Mouse (Mus musculus): Measurements from ENCODE around the gene Slc12a3. TPM values are rescaled to one million over a fixed set of nuclear protein-coding genes. Genes with fewer than 3 reads are reported as not detected.
A peak's percentile ranks its signal among the peaks of the same experiment; 100 is the strongest.

Gene Slc12a3
- polyA plus RNA-seq, 1 experiment from 2014 or later = 0.07 TPM

DNA sequence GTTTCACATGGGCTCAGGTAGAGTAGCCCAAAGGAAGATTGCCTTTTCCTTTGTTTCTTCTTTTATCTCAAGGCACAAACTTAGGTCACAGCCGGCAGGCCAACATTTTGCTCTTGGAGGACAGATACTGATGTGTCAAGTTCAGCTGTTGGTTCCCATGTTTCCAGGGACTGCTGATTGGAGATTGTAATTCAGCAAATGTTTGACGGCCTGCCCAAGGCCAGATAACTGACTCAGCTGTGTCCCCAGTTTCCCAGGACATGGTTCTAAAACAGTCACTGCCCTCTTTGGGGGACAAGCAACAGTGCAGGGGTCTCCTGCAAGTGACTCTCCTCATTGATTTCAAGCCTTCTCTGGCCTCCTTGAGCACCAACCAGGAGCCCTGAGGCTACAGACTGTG is 9.0 kb upstream of the Slc12a3 start:
- 93% methylated on average over 2 of the region's 2 CpGs for WGBS
- peaks cover 53% of the 10 kb centered on the region for H3K36me3 ChIP-seq (ENCODE audit: control insufficient read depth, insufficient read depth, low read length)

GRCm38 (mm10) chr8:94322083-94322482 is 6.9 kb upstream of the Slc12a3 start:
- no peaks in the 10 kb centered on the region for H3K9me3 ChIP-seq (ENCODE audit: control insufficient read depth, low read length)
- H3K4me1 ChIP-seq (ENCODE audit: control insufficient read depth, insufficient read depth, low read length) = no peaks in the 10 kb centered on the region
- no peak overlapping the region for H3K4me3 ChIP-seq (replicated peaks; ENCODE audit: low read depth, low read length)
- DNase-seq (no peak), ATAC-seq (ENCODE audit: low FRiP score, low TSS enrichment) (no peak)
- no peak overlapping the region for H3K27ac ChIP-seq (replicated peaks; ENCODE audit: low read depth, low read length)
- no peak overlapping the region for H3K4me2 ChIP-seq (ENCODE audit: low read length)
- WGBS = 51% methylated on average over 4 of the region's 4 CpGs
- no peak overlapping the region for H3K9ac ChIP-seq (replicated peaks; ENCODE audit: low read length)
- peaks cover 39% of the 10 kb centered on the region for H3K36me3 ChIP-seq (ENCODE audit: control insufficient read depth, insufficient read depth, low read length)
- H3K27me3 ChIP-seq (ENCODE audit: control insufficient read depth, insufficient read depth, low read length) = no peaks in the 10 kb centered on the region

More for the DNA sequence above, 9.0 kb upstream of the Slc12a3 start:
- no peak for DNase-seq
- Histone ChIP-seq H3K27ac (replicated peaks; ENCODE audit: low read depth, low read length) (no peak overlapping the region), H3K4me1 (ENCODE audit: control insufficient read depth, insufficient read depth, low read length) (no peaks in the 10 kb centered on the region), H3K4me2 (ENCODE audit: low read length) (no peak overlapping the region), H3K27me3 (ENCODE audit: control insufficient read depth, insufficient read depth, low read length) (no peaks in the 10 kb centered on the region), H3K9me3 (ENCODE audit: control insufficient read depth, low read length) (no peaks in the 10 kb centered on the region), H3K9ac (replicated peaks; ENCODE audit: low read length) (no peak overlapping the region), H3K4me3 (replicated peaks; ENCODE audit: low read depth, low read length) (no peak overlapping the region)
- ATAC-seq (ENCODE audit: low FRiP score, low TSS enrichment) = no peak

DNA sequence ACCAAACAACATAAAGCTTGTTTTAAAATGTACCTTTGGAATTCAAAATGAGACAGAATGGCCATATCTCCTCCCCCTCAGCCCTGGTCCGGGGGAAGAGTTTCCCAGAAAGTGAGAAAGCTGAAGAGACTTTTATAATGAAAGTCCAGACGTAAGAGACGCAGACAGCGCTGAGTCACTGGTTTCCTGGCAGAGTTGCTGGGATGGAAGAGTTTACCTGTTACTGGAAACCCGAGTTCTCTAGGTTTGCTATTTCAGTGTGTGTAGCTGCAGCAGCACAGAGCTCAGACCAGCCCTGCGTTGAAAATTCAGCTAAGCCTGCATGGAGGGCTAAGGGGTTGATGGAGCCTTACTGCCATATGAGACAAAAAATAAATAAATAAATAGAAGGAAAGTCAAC is 6.0 kb upstream of the Slc12a3 start:
- 92% methylated on average over 6 of the region's 6 CpGs for WGBS

DNA sequence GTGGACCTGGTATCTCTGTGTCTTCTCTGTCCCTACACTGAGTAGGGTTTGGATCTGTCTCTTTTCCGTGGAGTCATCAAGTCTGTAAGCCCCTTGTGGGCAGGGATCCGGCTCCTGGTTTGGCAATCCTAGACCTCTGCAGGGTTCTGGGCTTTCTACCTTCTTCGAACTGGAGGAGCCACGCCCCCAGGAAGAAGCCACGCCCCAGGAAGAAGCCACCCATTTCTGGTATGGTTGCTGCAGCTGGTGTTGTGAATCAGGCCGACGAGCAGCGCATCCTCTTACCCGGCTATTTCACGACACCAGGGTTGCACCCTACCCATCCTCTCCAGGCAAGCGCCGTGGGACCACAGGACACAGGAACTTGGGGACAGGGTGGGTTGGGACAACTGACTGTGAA is 4.9 kb upstream of the Slc12a3 start:
- no peak for DNase-seq
- no peak for ATAC-seq (ENCODE audit: low FRiP score, low TSS enrichment)
- Histone ChIP-seq H3K4me2 (ENCODE audit: low read length) (no peak overlapping the region), H3K4me3 (replicated peaks; ENCODE audit: low read depth, low read length) (no peak overlapping the region), H3K27me3 (ENCODE audit: control insufficient read depth, insufficient read depth, low read length) (no peaks in the 10 kb centered on the region), H3K27ac (replicated peaks; ENCODE audit: low read depth, low read length) (no peak overlapping the region), H3K36me3 (ENCODE audit: control insufficient read depth, insufficient read depth, low read length) (peaks cover 22% of the 10 kb centered on the region), H3K9me3 (ENCODE audit: control insufficient read depth, low read length) (no peaks in the 10 kb centered on the region), H3K9ac (replicated peaks; ENCODE audit: low read length) (no peak overlapping the region), H3K4me1 (ENCODE audit: control insufficient read depth, insufficient read depth, low read length) (no peaks in the 10 kb centered on the region)
- 66% methylated on average over 12 of the region's 12 CpGs for WGBS

More for the DNA sequence above, 6.0 kb upstream of the Slc12a3 start:
- Histone ChIP-seq H3K4me2 (ENCODE audit: low read length) (no peak overlapping the region), H3K9me3 (ENCODE audit: control insufficient read depth, low read length) (no peaks in the 10 kb centered on the region), H3K4me3 (replicated peaks; ENCODE audit: low read depth, low read length) (no peak overlapping the region), H3K4me1 (ENCODE audit: control insufficient read depth, insufficient read depth, low read length) (no peaks in the 10 kb centered on the region), H3K9ac (replicated peaks; ENCODE audit: low read length) (no peak overlapping the region), H3K36me3 (ENCODE audit: control insufficient read depth, insufficient read depth, low read length) (peaks cover 31% of the 10 kb centered on the region), H3K27me3 (ENCODE audit: control insufficient read depth, insufficient read depth, low read length) (no peaks in the 10 kb centered on the region), H3K27ac (replicated peaks; ENCODE audit: low read depth, low read length) (no peak overlapping the region)
- DNase-seq (no peak), ATAC-seq (ENCODE audit: low FRiP score, low TSS enrichment) (no peak)

- no peak for ATAC-seq (ENCODE audit: low FRiP score, low TSS enrichment)
- Histone ChIP-seq H3K4me3 (replicated peaks; ENCODE audit: low read depth, low read length) (no peak overlapping the region), H3K9me3 (ENCODE audit: control insufficient read depth, low read length) (no peaks in the 10 kb centered on the region), H3K4me1 (ENCODE audit: control insufficient read depth, insufficient read depth, low read length) (no peaks in the 10 kb centered on the region), H3K27ac (replicated peaks; ENCODE audit: low read depth, low read length) (no peak overlapping the region), H3K9ac (replicated peaks; ENCODE audit: low read length) (no peak overlapping the region), H3K36me3 (ENCODE audit: control insufficient read depth, insufficient read depth, low read length) (0 out of 2 replicates have a peak, but pooled peaks cover 9% of the 10 kb centered on the region), H3K4me2 (ENCODE audit: low read length) (no peak overlapping the region), H3K27me3 (ENCODE audit: control insufficient read depth, insufficient read depth, low read length) (no peaks in the 10 kb centered on the region)
- WGBS = 81% methylated on average over 4 of the region's 4 CpGs
- DNase-seq = no peak
Observed at GRCm38 (mm10) chr8:94326016-94326415, 3.0 kb upstream of the Slc12a3 start.

DNA sequence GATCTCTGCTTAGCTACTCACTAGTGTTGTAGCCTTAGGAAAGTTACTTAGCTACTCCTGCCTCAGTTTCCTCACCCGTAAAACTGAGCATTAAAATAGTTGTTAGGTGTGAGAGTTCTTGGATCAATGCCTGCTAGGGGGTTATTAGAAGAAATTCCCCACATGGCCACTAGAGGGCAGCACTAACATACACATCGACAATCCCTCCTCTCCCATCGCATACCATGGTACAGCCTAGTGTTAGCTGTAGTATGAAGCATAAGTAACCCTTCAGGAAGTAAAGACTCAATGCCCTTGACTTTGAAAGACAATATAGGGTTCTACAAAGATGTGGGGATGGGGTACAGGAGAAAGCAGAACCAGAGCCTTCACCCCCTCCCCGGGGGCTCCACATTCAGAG is 1.7 kb downstream of the Slc12a3 start:
- Histone ChIP-seq H3K36me3 (ENCODE audit: control insufficient read depth, insufficient read depth, low read length) (no peaks in the 10 kb centered on the region), H3K9ac (replicated peaks; ENCODE audit: low read length) (no peak overlapping the region), H3K9me3 (ENCODE audit: control insufficient read depth, low read length) (no peaks in the 10 kb centered on the region), H3K4me1 (ENCODE audit: control insufficient read depth, insufficient read depth, low read length) (no peaks in the 10 kb centered on the region), H3K4me3 (replicated peaks; ENCODE audit: low read depth, low read length) (no peak overlapping the region), H3K4me2 (ENCODE audit: low read length) (no peak overlapping the region), H3K27me3 (ENCODE audit: control insufficient read depth, insufficient read depth, low read length) (no peaks in the 10 kb centered on the region), H3K27ac (replicated peaks; ENCODE audit: low read depth, low read length) (no peak overlapping the region)
- DNase-seq = peak; percentile 89
- ATAC-seq (ENCODE audit: low FRiP score, low TSS enrichment) = peak; percentile 31; the same call in 1 of the 2 replicates
- WGBS = 35% methylated on average over 4 of the region's 4 CpGs

DNA sequence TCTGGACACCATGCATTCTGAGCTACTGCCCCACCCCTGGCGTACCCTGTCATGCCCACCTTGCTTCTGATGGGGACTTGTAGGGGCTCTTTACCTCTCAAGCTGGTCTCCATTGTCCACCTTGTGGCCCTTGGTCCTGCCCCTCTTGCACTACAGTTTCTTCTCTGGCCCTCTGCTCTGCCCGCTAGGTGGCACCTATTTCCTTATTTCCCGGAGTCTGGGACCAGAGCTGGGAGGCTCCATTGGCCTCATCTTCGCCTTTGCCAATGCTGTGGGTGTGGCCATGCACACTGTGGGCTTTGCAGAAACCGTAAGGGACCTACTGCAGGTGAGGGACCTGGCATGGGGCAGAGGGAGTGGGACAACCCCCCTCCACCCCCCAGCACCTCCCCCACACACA is 4.3 kb downstream of the Slc12a3 start:
- H3K36me3 ChIP-seq (ENCODE audit: control insufficient read depth, insufficient read depth, low read length) = no peaks in the 10 kb centered on the region
- H3K4me1 ChIP-seq (ENCODE audit: control insufficient read depth, insufficient read depth, low read length) = no peaks in the 10 kb centered on the region
- ATAC-seq (ENCODE audit: low FRiP score, low TSS enrichment) = no peak
- no peaks in the 10 kb centered on the region for H3K27me3 ChIP-seq (ENCODE audit: control insufficient read depth, insufficient read depth, low read length)
- H3K27ac ChIP-seq (replicated peaks; ENCODE audit: low read depth, low read length) = no peak overlapping the region
- WGBS = 67% methylated on average over 5 of the region's 5 CpGs
- DNase-seq = no peak
- H3K9me3 ChIP-seq (ENCODE audit: control insufficient read depth, low read length) = no peaks in the 10 kb centered on the region
- no peak overlapping the region for H3K4me2 ChIP-seq (ENCODE audit: low read length)
- no peak overlapping the region for H3K4me3 ChIP-seq (replicated peaks; ENCODE audit: low read depth, low read length)
- no peak overlapping the region for H3K9ac ChIP-seq (replicated peaks; ENCODE audit: low read length)

GRCm38 (mm10) chr8:94337559-94337958 is 8.6 kb downstream of the Slc12a3 start:
- WGBS = 87% methylated on average over 8 of the region's 8 CpGs
- no peak for ATAC-seq (ENCODE audit: low FRiP score, low TSS enrichment)
- no peak overlapping the region for H3K27ac ChIP-seq (replicated peaks; ENCODE audit: low read depth, low read length)
- H3K9me3 ChIP-seq (ENCODE audit: control insufficient read depth, low read length) = no peaks in the 10 kb centered on the region
- no peaks in the 10 kb centered on the region for H3K27me3 ChIP-seq (ENCODE audit: control insufficient read depth, insufficient read depth, low read length)
- H3K4me3 ChIP-seq (replicated peaks; ENCODE audit: low read depth, low read length) = no peak overlapping the region
- DNase-seq = no peak
- no peak overlapping the region for H3K9ac ChIP-seq (replicated peaks; ENCODE audit: low read length)
- no peaks in the 10 kb centered on the region for H3K36me3 ChIP-seq (ENCODE audit: control insufficient read depth, insufficient read depth, low read length)
- no peaks in the 10 kb centered on the region for H3K4me1 ChIP-seq (ENCODE audit: control insufficient read depth, insufficient read depth, low read length)
- no peak overlapping the region for H3K4me2 ChIP-seq (ENCODE audit: low read length)

DNA sequence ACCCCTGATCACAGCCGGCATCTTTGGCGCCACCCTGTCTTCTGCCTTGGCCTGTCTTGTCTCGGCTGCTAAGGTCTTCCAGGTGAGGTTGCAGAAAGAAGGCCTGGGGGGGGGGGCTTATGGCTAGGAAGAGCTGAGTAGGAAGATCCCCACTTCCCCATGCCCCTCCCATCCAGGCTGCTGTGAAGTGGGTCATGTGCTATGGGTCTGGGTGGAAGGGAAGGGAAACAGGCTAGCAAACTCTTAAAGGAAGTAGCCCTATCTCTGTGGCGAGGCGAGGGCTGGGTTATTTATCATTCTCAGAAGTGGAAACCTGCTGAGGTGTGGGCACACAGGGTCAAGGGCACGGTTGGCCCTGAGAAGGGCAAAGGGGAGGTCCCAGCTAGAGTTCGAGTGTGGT is 11.8 kb downstream of the Slc12a3 start:
- H3K9ac ChIP-seq (replicated peaks; ENCODE audit: low read length) = no peak overlapping the region
- H3K4me3 ChIP-seq (replicated peaks; ENCODE audit: low read depth, low read length) = no peak overlapping the region
- no peak for ATAC-seq (ENCODE audit: low FRiP score, low TSS enrichment)
- H3K27ac ChIP-seq (replicated peaks; ENCODE audit: low read depth, low read length) = no peak overlapping the region
- no peaks in the 10 kb centered on the region for H3K27me3 ChIP-seq (ENCODE audit: control insufficient read depth, insufficient read depth, low read length)
- no peak for DNase-seq
- no peaks in the 10 kb centered on the region for H3K36me3 ChIP-seq (ENCODE audit: control insufficient read depth, insufficient read depth, low read length)
- WGBS = 93% methylated on average over 7 of the region's 7 CpGs
- no peaks in the 10 kb centered on the region for H3K4me1 ChIP-seq (ENCODE audit: control insufficient read depth, insufficient read depth, low read length)
- no peaks in the 10 kb centered on the region for H3K9me3 ChIP-seq (ENCODE audit: control insufficient read depth, low read length)
- no peak overlapping the region for H3K4me2 ChIP-seq (ENCODE audit: low read length)

Data from midbrain, embryonic 14.5 days (tissue).